27 mouse cellular contexts compared by ENCODE assay signal in genomic region chr2:28818866-28819265, GRCm38 (mm10). TPM values are rescaled to one million over a fixed set of nuclear protein-coding genes. Genes with fewer than 3 reads are reported as not detected.
DNase-seq lines count a peak whose midpoint lies in the region; ATAC-seq lines count a peak whose summit lies in the region.
"Had no signal": no experiment of that assay in that cellular context is flagged by ENCODE, and none has a peak within 500 bp of the region (broad histone marks: within the 10 kb centered on the region; RNA-seq: fewer than 3 reads in every experiment).

No protein-coding gene starts in this region.

- peaks cover 9% of the 10 kb centered on the region for H3K36me3 ChIP-seq in kidney, embryonic 15.5 days

- peak; percentile 8 to 40 for DNase-seq in frontal cortex, adult 2 months (ENCODE audit: extremely low spot score in 1 of 2, low spot score in 1 of 2)
- DNase-seq in frontal cortex, postnatal 25 days (ENCODE audit: low spot score in 2 of 2), result no peak
- peak; percentile 16 for DNase-seq in kidney, adult 9 months
- peak; percentile 36 to 40 for DNase-seq in left cerebral cortex, postnatal 14 days (ENCODE audit: low spot score in 2 of 2)
- DNase-seq in left cerebral cortex, adult 8-10 months (ENCODE audit: low spot score in 2 of 2), result no peak
- peak; percentile 23 for DNase-seq in right cerebral cortex, postnatal 25 days
- DNase-seq in adrenal gland, postnatal 36 days, result no peak
- DNase-seq: adrenal gland, adult 2 months; cerebellum, adult 8-10 months; cerebellum, postnatal 25 days; gastrocnemius, postnatal 10 days; kidney, adult 18-20 months; spleen, adult 18-20 months; thymus, adult 18-20 months; thymus, postnatal 25 days had no signal

- no peak overlapping the region for H3K4me3 ChIP-seq in kidney, embryonic 15.5 days (replicated peaks)
- H3K4me3 ChIP-seq: forebrain, embryonic 13.5 days; heart, embryonic 15.5 days; limb, embryonic 13.5 days; lung, embryonic 15.5 days had no signal

- no peak overlapping the region for H3K27ac ChIP-seq in kidney, embryonic 15.5 days
- H3K27ac ChIP-seq: forebrain, embryonic 13.5 days; heart, embryonic 15.5 days; hindbrain, embryonic 14.5 days; limb, embryonic 13.5 days; lung, embryonic 15.5 days had no signal

- H3K4me1 ChIP-seq in kidney, embryonic 15.5 days, result 0 out of 2 replicates have a peak, but pooled peaks cover 5% of the 10 kb centered on the region
- H3K4me1 ChIP-seq: forebrain, embryonic 13.5 days; heart, embryonic 15.5 days; limb, embryonic 13.5 days; lung, embryonic 15.5 days had no signal

- H3K9ac ChIP-seq in kidney, embryonic 15.5 days, result no peak overlapping the region
- H3K9ac ChIP-seq: forebrain, embryonic 13.5 days; heart, embryonic 15.5 days; hindbrain, embryonic 14.5 days; limb, embryonic 13.5 days; lung, embryonic 15.5 days had no signal

- intact Hi-C loops in left cerebral cortex, postnatal 14 days (cut with DNase I), result no loop called here

- no peak for ATAC-seq in kidney, embryonic 15.5 days (replicated peaks; ENCODE audit: low FRiP score)
- ATAC-seq: activated CD4-positive, CD25-positive, alpha-beta regulatory T cell, adult 4 months; forebrain, embryonic 13.5 days; inflammation-experienced regulatory T-cells, adult 6 months; midbrain, embryonic 16.5 days had no signal

- H3K4me2 ChIP-seq in kidney, embryonic 15.5 days, result no peak overlapping the region
- H3K4me2 ChIP-seq: forebrain, embryonic 13.5 days; heart, embryonic 15.5 days; hindbrain, embryonic 14.5 days; limb, embryonic 13.5 days; liver, embryonic 11.5 days; lung, embryonic 15.5 days; midbrain, embryonic 11.5 days had no signal

- H3K9me3 ChIP-seq in kidney, embryonic 15.5 days (replicated peaks), result no peaks in the 10 kb centered on the region
- H3K9me3 ChIP-seq: forebrain, embryonic 13.5 days; heart, embryonic 15.5 days; limb, embryonic 13.5 days; lung, embryonic 15.5 days had no signal

- WGBS in kidney, embryonic 15.5 days, result 75% methylated on average over 4 of the region's 4 CpGs

- no peaks in the 10 kb centered on the region for H3K27me3 ChIP-seq in kidney, embryonic 15.5 days
- H3K27me3 ChIP-seq: CH12.LX; heart, embryonic 15.5 days; limb, embryonic 13.5 days; lung, embryonic 15.5 days had no signal

RNA-seq across cellular contexts. Expression of gene Gtf3c4, which starts 21.3 kb away (rescaled TPM):
- 12.9 and 14.0 TPM in 2 replicates for polyA plus RNA-seq in frontal cortex, adult 2 months (2012; rRNA removed)
- polyA plus RNA-seq in kidney, embryonic 15.5 days (2015; fragmentation: Nextera tagmentation; extraction: Ambion mirVana), result 15.5 and 16.5 TPM in 2 replicates
- 10 to 100 TPM; 38.5 to 39.9 TPM for total RNA-seq in left cerebral cortex, postnatal 14 days (2021)
- 10 to 100 TPM; 32.2 to 36.3 (median 34.0) TPM for total RNA-seq in left cerebral cortex, adult 8-10 months (2022)
- 10 to 100 TPM; 34.6 to 38.0 TPM for total RNA-seq in adrenal gland, postnatal 36 days (2021)

RNA-seq across cellular contexts. Expression of gene Ddx31, which starts 21.3 kb away (rescaled TPM):
- 6.6 and 7.6 TPM in 2 replicates for polyA plus RNA-seq in frontal cortex, adult 2 months (2012; rRNA removed)
- 14.9 and 15.6 TPM in 2 replicates for polyA plus RNA-seq in kidney, embryonic 15.5 days (2015; fragmentation: Nextera tagmentation; extraction: Ambion mirVana)
- total RNA-seq in left cerebral cortex, postnatal 14 days (2021), result 1 to 10 TPM; 6.7 to 7.8 TPM
- total RNA-seq in left cerebral cortex, adult 8-10 months (2022), result 1 to 10 TPM; 7.6 to 9.7 (median 8.7) TPM
- 10 to 100 TPM in 1 of 2 experiments, 1 to 10 TPM in 1; 8.7 to 15.5 TPM for total RNA-seq in adrenal gland, postnatal 36 days (2021)

Comparison
In these comparisons a context has a peak if more than half of its experiments do, and no peak if none do; other contexts are left out.
1. DNase-seq: peak in frontal cortex, adult 2 months (2 of 2), kidney, adult 9 months (single experiment), left cerebral cortex, postnatal 14 days (2 of 2) and right cerebral cortex, postnatal 25 days (single experiment); none in frontal cortex, postnatal 25 days (0 of 2), left cerebral cortex, adult 8-10 months (0 of 2) and adrenal gland, postnatal 36 days (0 of 2).